Mouse (Mus musculus) granulocyte monocyte progenitor cell, adult 5-6 weeks (primary cell): Measurements from ENCODE around the gene Bst1. TPM values are rescaled to one million over a fixed set of nuclear protein-coding genes. Genes with fewer than 3 reads are reported as not detected.

Experiments used
- ATAC-seq: replicated peaks from 2 replicates; pipeline ENCODE4 v1.8.0; 2016; ENCODE audit warnings: mild to moderate bottlenecking, moderate TSS enrichment, inconsistent platforms; ENCODE audit not compliant: poor library complexity, severe bottlenecking
- total RNA-seq, 2 experiments: library from RNA; stranded (forward) in 1 of 2; stranded (reverse) in 1 of 2; fragments of 200-712, 200-1000 nt in 1 of 2; fragments of >200 nt in 1 of 2; fragmentation: Nextera tagmentation in 1 of 2; gene quantifications; 2 replicates each; pipeline ENCODE4 v1.2.3; 2014 to 2017

The Bst1 gene
- total RNA-seq (2014; fragmentation: Nextera tagmentation) (1.8 TPM in 1 of 2 replicates, not detected in the other), total RNA-seq (2017) (0.46 and 1.0 TPM in 2 replicates)

GRCm38 (mm10) chr5:43818695-43819094, at the start of gene Bst1:
Bst1 (plus strand) TSS chr5:43818885.
- peak; percentile 96 for ATAC-seq

DNA sequence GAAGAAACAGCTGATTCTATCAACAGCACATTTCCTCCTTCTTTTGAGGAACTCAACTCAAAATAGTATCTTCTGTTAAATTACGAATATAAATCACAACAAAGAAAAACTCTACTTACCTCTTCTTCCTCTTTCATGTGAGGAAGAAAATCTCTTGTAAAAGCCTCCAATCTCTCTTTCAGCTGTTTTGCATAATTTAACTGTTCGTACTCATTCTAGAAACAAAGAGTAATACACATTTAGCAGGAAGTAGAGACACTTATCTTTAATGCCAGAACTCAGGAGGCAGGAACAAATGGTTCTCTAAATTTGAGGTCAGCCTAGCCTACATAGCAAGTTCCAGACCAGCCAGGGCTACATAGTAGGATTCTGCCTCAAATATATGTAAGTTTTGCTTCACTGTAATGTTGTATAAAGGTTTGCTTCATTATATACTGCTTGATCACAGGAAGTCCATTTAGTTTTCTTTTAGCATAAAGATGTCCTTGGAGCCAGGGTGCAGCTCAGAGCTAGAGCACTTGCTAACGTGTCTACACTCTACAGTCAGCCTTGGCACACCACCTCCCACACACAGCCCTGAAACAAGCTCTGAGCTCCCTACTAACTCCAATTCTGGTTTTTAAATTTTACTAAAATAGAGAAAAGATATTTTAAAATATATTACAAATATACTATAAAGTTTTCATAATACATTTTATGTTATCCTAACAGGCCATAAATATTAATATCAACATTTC, 47.9 kb upstream of the Bst1 start:
- ATAC-seq = peak; percentile 76

DNA sequence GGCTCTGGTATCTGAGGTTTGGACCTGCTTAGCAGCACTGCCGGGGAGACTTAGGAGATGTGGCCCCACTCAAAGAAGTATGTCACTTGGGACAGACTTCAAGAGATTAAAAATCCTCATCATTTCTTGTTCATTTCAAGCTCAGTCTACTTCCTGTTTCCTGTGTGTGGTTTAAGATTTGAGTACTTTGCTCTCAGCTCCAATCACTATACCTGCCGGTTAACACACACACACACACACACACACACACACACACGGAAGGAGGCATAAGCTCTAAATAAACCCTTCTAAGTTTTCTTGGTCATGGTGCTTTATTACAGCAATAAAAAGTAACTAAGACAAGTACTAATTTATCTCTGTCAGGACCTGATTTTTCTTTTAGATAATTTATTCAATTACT, 47.1 kb upstream of the Bst1 start:
- peak; percentile 26 for ATAC-seq

DNA sequence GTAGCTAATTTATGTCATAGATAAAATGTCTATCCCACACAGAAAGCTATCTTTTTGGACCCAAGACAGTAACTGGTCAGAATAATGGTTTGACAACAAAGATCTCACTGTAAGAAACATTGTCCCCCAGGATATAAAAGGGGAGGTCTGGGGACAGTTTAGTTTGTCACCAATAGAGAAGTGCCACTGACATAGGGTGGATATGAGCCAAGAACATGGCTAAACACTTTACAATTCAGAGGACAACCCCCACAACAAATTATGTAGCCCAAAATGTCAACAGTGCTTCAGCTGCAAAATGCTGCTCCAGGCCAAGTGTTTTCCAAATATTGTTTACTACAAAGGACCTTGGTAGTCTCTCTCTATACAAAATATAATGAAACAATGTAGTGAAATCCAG, 42.3 kb upstream of the Bst1 start:
- no peak for ATAC-seq

- no peak for ATAC-seq
Observed at GRCm38 (mm10) chr5:43776993-43777392, 41.7 kb upstream of the Bst1 start.

GRCm38 (mm10) chr5:43778583-43778982, 40.1 kb upstream of the Bst1 start:
- ATAC-seq = no peak

GRCm38 (mm10) chr5:43781423-43781976, 37.2 kb upstream of the Bst1 start:
- ATAC-seq = peak; percentile 20

DNA sequence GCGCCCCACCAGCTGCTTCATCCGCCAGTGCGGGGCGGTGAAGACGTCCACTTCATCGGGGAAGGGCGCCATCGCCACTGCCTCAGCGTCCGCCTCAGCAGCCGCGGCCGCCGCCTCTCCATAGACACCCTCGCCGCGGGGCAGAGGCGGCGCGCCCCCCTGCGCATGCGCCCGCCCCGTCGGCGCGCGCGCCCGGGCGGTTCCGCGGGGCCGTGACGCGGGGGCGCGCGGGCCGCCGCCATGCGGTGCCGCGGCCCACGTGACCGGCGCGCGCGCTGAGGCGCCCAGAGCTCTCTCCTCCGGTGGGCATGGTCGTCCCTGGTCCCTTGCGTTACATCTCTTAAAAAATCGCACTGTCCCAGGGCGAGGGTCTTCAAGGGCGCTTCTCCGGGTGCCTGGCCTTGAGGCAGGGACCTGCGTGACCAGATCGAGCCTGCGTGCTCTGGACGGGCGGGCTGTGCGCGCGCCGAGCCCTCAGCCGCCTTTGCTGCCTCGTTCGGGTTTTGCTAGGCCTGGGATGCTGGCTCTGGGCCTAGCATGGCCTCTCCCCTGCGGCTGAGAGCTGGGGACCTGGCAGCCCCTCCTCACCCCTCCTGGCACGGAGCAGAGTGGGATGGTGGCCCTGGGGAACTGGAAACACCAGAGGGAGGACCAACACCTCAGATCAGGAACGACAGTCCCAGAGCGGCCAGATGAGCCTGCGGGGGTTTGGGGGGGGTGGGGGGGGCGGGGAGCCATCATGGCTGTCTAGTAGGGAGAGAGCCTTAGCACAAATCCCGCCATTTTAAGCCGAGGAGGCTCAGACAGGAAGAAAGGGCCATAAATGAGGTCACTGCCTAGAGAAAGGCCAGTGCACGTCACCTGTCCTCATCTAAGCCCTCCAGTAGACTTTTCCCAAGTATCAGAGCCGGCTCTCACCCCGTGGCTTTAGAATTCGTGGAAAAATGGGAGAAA, 36.4 kb upstream of the Bst1 start:
- peak; percentile 63 for ATAC-seq

GRCm38 (mm10) chr5:43783996-43784395, 34.7 kb upstream of the Bst1 start:
- ATAC-seq = no peak

- peak; percentile 76 for ATAC-seq
Observed at GRCm38 (mm10) chr5:43786607-43787006, 32.1 kb upstream of the Bst1 start.

DNA sequence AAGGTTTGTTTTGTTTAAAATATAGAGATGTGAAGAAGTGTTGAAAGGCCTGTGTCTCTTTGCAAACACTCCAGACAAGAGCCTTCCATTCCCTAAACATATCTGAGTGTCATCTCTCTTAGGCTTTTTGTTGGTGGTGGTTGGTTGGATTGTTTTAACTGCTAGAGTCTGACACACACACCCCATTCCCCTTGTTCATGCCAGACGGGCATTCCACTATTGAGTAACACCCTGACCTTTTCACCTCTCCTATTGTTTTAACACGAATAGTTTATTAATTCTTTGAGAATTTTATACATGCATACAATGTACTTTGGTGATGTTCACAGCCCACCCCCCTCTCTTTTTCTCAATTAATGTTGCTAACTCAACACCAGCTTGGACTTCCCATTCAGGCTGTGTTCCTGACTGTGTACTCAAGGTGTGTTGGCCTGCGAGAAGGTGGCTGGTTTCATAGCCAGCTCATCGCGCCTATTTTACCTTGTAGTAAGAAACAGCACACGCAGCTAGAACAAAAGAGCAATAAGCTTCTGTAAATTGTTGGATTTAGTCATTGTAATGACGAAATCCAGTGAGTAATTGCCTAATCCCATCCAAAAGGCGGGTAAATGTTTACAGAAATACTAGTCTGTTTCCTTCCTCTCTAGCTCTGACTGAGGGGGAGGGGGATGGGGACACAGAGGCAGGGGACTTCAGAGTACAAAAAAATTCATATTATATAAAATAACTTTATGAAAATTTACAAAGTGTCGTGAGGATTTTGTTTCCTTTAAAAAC, 30.5 kb upstream of the Bst1 start:
- ATAC-seq = peak; percentile 79

DNA sequence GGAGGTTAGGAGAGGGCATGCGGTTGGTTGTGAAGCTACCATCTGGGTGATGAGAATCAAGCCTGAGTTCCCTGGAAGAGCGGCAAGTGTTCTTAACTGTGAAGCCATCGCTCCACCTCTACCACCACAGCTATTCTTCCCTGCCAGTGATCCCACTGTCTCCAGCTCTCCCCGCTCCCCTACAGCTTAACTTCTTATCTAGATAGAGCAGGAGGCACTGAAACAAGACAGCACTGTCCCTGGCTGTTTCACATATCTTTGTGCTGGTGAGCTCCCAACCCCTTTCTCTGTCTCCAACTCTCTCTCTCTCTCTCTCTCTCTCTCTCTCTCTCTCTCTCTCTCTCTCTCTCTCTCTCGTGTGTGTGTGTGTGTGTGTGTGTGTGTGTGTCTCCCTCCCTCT, 26.3 kb upstream of the Bst1 start:
- no peak for ATAC-seq

DNA sequence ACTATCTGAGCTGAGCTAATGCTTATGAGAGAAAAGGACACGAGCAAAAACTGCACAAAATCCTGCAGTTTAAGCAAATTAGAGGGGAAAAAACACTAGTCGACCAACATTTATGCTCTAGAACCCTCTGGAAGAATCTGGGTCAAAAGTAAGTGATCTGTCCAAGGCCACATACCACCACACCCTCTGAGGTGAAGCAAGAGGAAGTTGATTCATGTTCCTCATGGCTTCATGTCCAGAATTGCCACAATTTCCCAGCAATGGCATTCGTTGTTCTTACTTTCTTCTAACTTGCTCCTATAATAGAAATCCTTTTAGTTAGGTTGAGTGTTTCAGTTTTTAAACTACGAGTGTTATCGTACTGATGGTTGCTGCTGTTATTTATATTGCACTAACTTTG, 19.2 kb upstream of the Bst1 start:
- peak; percentile 93 for ATAC-seq

- no peak for ATAC-seq
Observed at GRCm38 (mm10) chr5:43800700-43801099, 18.0 kb upstream of the Bst1 start.

- no peak for ATAC-seq
Observed at GRCm38 (mm10) chr5:43801253-43801652, 17.4 kb upstream of the Bst1 start.

DNA sequence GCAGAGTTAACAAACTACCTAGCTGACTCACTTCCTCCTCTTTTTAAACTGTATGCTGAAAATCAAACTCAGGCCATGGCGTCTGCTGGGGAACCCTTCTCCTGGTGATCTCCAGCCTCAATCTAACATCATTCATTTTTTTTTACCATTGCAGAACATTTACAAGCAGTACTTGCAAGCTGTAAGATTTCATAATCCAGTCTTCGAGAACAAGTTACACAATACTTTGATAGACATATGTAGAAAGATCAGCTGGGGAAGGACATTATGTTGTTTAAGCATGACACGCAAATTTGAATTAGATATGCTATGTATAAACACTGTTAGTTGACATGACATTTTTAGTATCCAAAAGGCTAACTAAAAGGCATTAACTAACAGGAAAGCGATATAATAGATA, 16.9 kb upstream of the Bst1 start:
- peak; percentile 87 for ATAC-seq

GRCm38 (mm10) chr5:43805401-43805800, 13.3 kb upstream of the Bst1 start:
- no peak for ATAC-seq

GRCm38 (mm10) chr5:43806340-43806739, 12.3 kb upstream of the Bst1 start:
- ATAC-seq = no peak

GRCm38 (mm10) chr5:43806914-43807313, 11.8 kb upstream of the Bst1 start:
- ATAC-seq = peak; percentile 72
